Mouse (Mus musculus): Measurements from ENCODE around the gene Wdr63.
"Not testable (repeated sequence)": the region's sequence is repeated elsewhere in the genome, so short reads cannot be mapped to it uniquely, and the experiment has no call there.

Wdr63 gene

GRCm38 (mm10) chr3:146011544-146012218, 96.2 kb downstream of the Wdr63 start:
- in situ Hi-C loops (cut with MseI, MboI): no loop called here

- in situ Hi-C loops (cut with MseI, MboI): no loop called here
These were observed 97.2 kb downstream of the Wdr63 start for GRCm38 (mm10) chr3:146010751-146011150.

- in situ Hi-C loops (cut with MseI, MboI): no loop called here
These were observed 97.9 kb downstream of the Wdr63 start for GRCm38 (mm10) chr3:146009859-146010645.

- in situ Hi-C loops (cut with MseI, MboI): no loop called here
These were observed 100.1 kb downstream of the Wdr63 start for GRCm38 (mm10) chr3:146007872-146008271.

- in situ Hi-C loops (cut with MseI, MboI): no loop called here
These were observed 103.4 kb downstream of the Wdr63 start for GRCm38 (mm10) chr3:146004347-146005051.

- in situ Hi-C loops (cut with MseI, MboI): not testable (repeated sequence)
These were observed 111.4 kb downstream of the Wdr63 start for GRCm38 (mm10) chr3:145996539-145996938.

- in situ Hi-C loops (cut with MseI, MboI): no loop called here
These were observed 112.4 kb downstream of the Wdr63 start for GRCm38 (mm10) chr3:145995489-145995888.

- in situ Hi-C loops (cut with MseI, MboI): no loop called here
These were observed 114.3 kb downstream of the Wdr63 start for GRCm38 (mm10) chr3:145993481-145994201.

- in situ Hi-C loops (cut with MseI, MboI): no loop called here
These were observed 115.1 kb downstream of the Wdr63 start for GRCm38 (mm10) chr3:145992796-145993195.

- in situ Hi-C loops (cut with MseI, MboI): no loop called here
These were observed 115.8 kb downstream of the Wdr63 start for GRCm38 (mm10) chr3:145991976-145992730.

GRCm38 (mm10) chr3:145991130-145991529, 116.8 kb downstream of the Wdr63 start:
- in situ Hi-C loops (cut with MseI, MboI): no loop called here

Measured in mouse trophoblast stem cell (cell line).